Mouse (Mus musculus) gastrocnemius, adult 2 months (tissue): ENCODE results near the gene Maml3. TPM values are rescaled to one million over a fixed set of nuclear protein-coding genes. Genes with fewer than 3 reads are reported as not detected.
A peak's percentile ranks its signal among the peaks of the same experiment; 100 is the strongest.

Source experiments
- DNase-seq: peaks from one replicate; pipeline ENCODE4 v3.0.0; 2022
- H3K27ac ChIP-seq: fragments of 200-600 bp; 2 replicates; pipeline ENCODE4 v1.8.1; 2022; ENCODE audit warnings: mild to moderate bottlenecking
- H3K4me3 ChIP-seq: fragments of 200-600 bp; 2 replicates; pipeline ENCODE4 v1.8.1; 2022; ENCODE audit warnings: mild to moderate bottlenecking, moderate library complexity
- CTCF ChIP-seq: fragments of 200-600 bp; IDR thresholded peaks from 2 replicates; pipeline ENCODE4 v1.8.1; 2022; ENCODE audit warnings: antibody characterized with exemption, mild to moderate bottlenecking, moderate library complexity
- intact Hi-C: fragments of 180-260 bp; cut with DNase I; formaldehyde crosslinking; loops from one replicate; pipeline ENCODE4 v1.15.1; 2025
- total RNA-seq, 2 experiments: library from RNA; stranded (reverse); gene quantifications; 2 replicates each; pipeline ENCODE4 v1.2.3; 2021

Gene Maml3
- total RNA-seq, 2 experiments from 2014 or later = 2.0 to 2.5 TPM

DNA sequence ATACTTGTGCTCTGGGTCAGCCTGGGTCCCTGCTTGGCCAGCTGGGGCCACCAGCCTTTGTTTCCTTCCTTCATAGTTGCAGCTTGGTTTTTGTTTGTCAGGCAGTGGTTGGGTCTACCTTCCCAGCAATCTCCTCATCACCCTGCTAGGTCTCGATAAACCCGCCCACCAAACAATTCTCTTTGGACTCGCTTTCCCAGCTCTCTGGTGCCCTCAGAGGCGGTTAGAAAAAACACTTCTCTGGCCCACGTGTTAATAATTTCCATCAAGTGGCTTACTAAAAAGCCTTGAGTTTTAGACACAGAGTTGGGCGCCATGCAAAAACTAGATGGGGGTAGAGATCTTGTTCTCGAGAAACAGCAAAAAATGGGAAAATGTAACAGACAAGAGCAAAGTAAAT lies 253.3 kb downstream of the Maml3 start:
- intact Hi-C loops = no loop called here
- Histone ChIP-seq H3K4me3 (no peak overlapping the region), H3K27ac (no peak overlapping the region)
- no peak for TF ChIP-seq CTCF
- no peak for DNase-seq

GRCm38 (mm10) chr3:51849462-51849861 lies 255.4 kb downstream of the Maml3 start:
- Histone ChIP-seq H3K27ac (no peak overlapping the region), H3K4me3 (no peak overlapping the region)
- intact Hi-C loops = no loop called here
- no peak for TF ChIP-seq CTCF
- no peak for DNase-seq

DNA sequence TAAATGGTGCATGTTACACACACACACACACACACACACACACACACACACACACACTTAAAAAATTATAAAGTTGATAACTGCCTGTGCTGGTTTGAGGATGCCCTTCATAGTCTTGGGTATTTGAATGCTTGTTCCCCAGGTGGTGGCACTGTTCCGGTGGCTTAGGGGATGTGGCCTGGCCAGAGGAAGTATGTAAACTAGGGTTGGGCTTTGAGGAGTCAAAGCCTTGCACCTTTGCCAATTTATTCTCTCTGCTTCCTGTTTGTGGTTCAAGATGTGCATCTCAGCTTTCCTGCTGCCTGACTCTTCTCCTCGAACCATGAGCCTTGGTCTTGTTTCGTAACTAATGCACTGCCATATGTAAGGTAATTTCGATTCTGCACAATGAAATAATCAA lies 257.6 kb downstream of the Maml3 start:
- H3K4me3 ChIP-seq = no peak overlapping the region
- intact Hi-C loops = no loop called here
- no peak for DNase-seq
- TF ChIP-seq CTCF = no peak
- no peak overlapping the region for H3K27ac ChIP-seq

- Histone ChIP-seq H3K27ac (no peak overlapping the region), H3K4me3 (no peak overlapping the region)
- no peak for TF ChIP-seq CTCF
- intact Hi-C loops = loop anchor here (5.0 kb wide), 3 partner anchors 48 to 353 kb away; no protein-coding TSS in a partner anchor
- DNase-seq = no peak
Observed at GRCm38 (mm10) chr3:51844255-51844654, 260.6 kb downstream of the Maml3 start.

GRCm38 (mm10) chr3:51842140-51842539 lies 262.7 kb downstream of the Maml3 start:
- intact Hi-C loops = loop anchor here (5.0 kb wide), 3 partner anchors 50 to 355 kb away; no protein-coding TSS in a partner anchor
- no peak for DNase-seq
- Histone ChIP-seq H3K4me3 (no peak overlapping the region), H3K27ac (peak overlapping the region; percentile 6; the same call in 1 of the 2 replicates)
- no peak for TF ChIP-seq CTCF

- no peak for DNase-seq
- Histone ChIP-seq H3K4me3 (no peak overlapping the region), H3K27ac (no peak overlapping the region)
- intact Hi-C loops = loop anchor here (5.0 kb wide), 3 partner anchors 51 to 356 kb away; no protein-coding TSS in a partner anchor
- TF ChIP-seq CTCF = no peak
Observed at GRCm38 (mm10) chr3:51841598-51841997, 263.3 kb downstream of the Maml3 start.

GRCm38 (mm10) chr3:51841177-51841576 lies 263.7 kb downstream of the Maml3 start:
- TF ChIP-seq CTCF = no peak
- intact Hi-C loops = loop anchor here (5.0 kb wide), 3 partner anchors 51 to 356 kb away; no protein-coding TSS in a partner anchor
- no peak overlapping the region for H3K4me3 ChIP-seq
- peak overlapping the region; percentile 41; the same call in 1 of the 2 replicates for H3K27ac ChIP-seq
- no peak for DNase-seq

DNA sequence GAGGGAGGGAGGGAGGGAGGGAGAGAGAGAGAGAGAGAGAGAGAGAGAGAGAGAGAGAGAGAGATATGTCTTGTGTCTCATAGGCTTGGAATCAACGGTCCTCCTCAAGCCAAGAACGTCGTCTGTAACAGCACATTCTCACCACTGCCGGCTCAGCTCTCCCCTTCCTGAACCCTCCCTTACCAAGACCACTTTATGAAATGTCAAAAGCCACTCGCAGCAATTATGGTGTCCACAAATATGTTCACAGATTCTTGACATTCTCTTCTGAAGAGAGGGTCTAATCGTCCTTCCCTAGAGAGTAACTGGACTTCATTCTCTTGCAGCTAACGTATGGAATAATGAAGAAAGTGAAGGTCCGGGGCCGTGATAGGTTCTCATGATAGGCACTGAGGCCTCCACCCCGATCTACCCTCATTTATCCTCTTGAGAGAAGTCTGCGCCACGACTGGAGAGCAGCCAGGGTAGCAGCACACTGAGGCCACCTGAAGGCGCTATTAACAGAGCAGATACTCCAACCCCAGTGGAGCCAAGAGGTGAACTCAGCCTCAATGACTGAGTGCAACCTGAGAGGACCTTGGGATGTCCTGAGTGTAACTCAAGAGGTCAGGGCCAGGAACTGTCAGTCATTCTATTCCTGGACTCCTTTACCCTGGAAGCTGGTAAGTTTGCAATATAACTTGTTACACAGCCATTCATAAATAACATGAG lies 264.6 kb downstream of the Maml3 start:
- no peak overlapping the region for H3K4me3 ChIP-seq
- peak; percentile 82 for DNase-seq
- peak overlapping the region; percentile 41; the same call in 1 of the 2 replicates for H3K27ac ChIP-seq
- TF ChIP-seq CTCF = peak; percentile 64
- intact Hi-C loops = loop anchor here (5.0 kb wide), 3 partner anchors 52 to 357 kb away; no protein-coding TSS in a partner anchor

DNA sequence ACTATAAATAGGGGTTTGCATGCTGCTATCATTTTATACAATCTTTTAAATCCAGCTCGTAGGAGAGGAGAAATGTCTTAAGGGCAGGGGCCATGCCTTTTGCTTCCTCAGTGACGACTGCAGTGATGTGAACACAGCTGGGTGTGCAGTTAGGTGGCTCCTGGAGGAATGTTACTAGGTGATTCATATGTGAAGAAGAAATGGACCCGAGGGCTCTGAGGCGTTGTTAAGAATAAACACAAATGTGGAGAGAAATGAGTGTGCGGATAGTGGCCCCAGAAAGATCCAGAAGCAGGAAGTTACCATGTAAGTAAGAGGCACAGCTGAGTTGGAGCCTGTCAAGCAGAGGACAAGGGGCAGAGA lies 265.5 kb downstream of the Maml3 start:
- Histone ChIP-seq H3K27ac (no peak overlapping the region), H3K4me3 (no peak overlapping the region)
- TF ChIP-seq CTCF = no peak
- intact Hi-C loops = no loop called here
- DNase-seq = no peak

GRCm38 (mm10) chr3:51838696-51839352 lies 266.1 kb downstream of the Maml3 start:
- no peak for TF ChIP-seq CTCF
- no peak overlapping the region for H3K4me3 ChIP-seq
- no peak overlapping the region for H3K27ac ChIP-seq
- intact Hi-C loops = no loop called here
- no peak for DNase-seq

DNA sequence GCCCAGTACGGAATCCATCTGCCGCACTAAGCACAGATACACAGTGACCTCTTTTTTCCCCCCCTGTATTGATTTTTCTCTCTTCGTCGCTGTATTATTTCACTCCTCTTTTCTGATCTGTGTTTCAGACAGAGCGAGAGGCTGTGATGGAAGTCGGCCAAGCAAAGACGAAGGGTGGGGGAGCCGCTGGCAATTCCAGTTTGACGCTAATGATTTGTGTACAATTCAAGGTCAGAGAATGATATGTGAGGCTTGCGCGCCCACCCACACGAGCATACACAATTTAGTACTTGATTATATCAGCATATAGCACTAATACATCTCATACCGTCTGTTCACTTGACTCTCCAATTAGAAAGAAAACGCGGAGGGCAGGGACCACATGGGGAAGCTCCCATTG lies 271.9 kb downstream of the Maml3 start:
- intact Hi-C loops = no loop called here
- no peak for DNase-seq
- no peak for TF ChIP-seq CTCF
- Histone ChIP-seq H3K4me3 (no peak overlapping the region), H3K27ac (no peak overlapping the region)

DNA sequence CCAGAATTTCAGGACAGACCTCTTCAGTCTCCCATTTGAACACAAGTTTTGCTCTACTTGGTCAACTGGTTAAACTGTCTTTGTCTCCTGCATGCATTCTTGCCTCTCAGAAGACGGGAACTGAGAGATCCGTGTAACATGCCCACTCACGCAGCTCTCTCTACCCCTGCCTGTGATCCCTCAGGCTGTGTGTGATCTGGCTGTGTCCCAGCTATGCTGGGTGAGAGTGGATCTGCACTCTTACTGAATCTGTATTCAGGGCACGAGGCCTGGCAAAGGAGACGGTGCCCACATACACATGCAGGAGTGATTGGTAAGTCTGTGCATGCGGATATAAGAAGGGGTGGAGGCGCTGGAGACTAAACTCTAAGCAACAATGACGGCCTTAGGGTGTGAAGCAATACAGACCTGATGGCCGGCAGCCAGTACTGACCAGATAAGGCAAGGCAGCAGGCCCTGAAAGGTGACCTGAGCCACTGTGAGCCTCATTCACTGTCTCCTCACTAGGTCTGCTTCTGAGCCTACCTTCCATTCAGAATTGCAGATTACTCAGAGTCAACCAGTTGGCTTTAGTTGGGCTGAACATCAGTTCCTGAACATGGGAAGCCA lies 274.0 kb downstream of the Maml3 start:
- no peak for TF ChIP-seq CTCF
- H3K4me3 ChIP-seq = no peak overlapping the region
- intact Hi-C loops = no loop called here
- no peak for DNase-seq
- no peak overlapping the region for H3K27ac ChIP-seq

DNA sequence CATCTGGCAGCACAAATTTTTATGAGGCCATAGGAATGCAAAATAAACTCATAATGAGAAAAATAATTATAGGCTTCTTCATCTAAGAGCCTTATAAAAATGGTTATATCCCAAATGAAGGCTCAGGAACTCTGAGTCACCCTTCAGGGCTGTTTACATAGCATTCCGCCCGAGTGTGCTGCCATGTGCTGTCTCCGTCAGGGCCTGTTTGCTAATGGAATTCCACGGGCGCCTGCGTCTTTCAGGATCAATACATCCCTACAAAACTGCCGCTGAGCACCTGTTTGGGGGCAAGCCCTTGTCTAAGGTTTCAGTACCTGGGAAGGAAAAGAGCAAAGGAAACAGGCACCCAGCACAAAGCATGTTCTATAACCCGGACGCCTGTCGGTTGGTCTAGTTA lies 279.3 kb downstream of the Maml3 start:
- intact Hi-C loops = no loop called here

More for the DNA sequence above, 279.3 kb downstream of the Maml3 start:
- no peak for TF ChIP-seq CTCF
- DNase-seq = no peak
- no peak overlapping the region for H3K4me3 ChIP-seq
- H3K27ac ChIP-seq = no peak overlapping the region
